Comparison of ENCODE assay signal across 6 mouse cellular contexts in the genomic region with DNA sequence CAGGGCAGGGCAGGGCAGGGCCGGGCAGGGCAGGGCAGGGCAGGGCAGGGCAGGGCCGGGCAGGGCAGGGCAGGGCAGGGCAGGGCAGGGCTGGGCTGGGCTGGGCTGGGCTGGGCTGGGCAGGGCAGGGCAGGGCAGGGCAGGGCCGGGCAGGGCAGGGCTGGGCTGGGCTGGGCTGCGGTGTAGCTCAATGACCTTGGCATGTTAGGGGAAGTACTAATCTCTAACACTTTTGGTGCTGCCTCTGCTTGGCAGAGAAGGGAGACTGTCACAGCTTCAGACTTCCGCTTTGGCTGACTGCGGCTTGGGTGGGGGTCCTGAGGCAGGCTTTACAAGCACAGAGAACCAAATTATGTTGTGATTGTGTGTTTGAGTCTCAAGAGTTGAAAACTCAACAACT. TPM values are rescaled to one million over a fixed set of nuclear protein-coding genes. Genes with fewer than 3 reads are reported as not detected.
DNase-seq lines count a peak whose midpoint lies in the region; ATAC-seq and TF ChIP-seq lines count a peak whose summit lies in the region.
"Not testable (repeated sequence)": the region's sequence is repeated elsewhere in the genome, so short reads cannot be mapped to it uniquely, and the experiment has no call there.

No protein-coding gene starts in this region.

- ATAC-seq in intestine, postnatal 0 days = 0 out of 2 replicates have a peak, but pooled peaks have one; percentile 43
- ATAC-seq in liver, embryonic 13.5 days (ENCODE audit: low read depth) = not testable (repeated sequence)
- peak; percentile 77 for ATAC-seq in stomach, postnatal 0 days (ENCODE audit: low FRiP score, low TSS enrichment)

- TF ChIP-seq CTCF in ES-Bruce4 (IDR thresholded peaks at IDR 0.05; ENCODE audit: low read depth, low read length); MEL (IDR thresholded peaks at IDR 0.05 in 2 of 3, conservative IDR thresholded peaks at IDR 0.05 in 1 of 3; ENCODE audit: control insufficient read depth in 1 of 3, insufficient read depth in 1 of 3, low read depth in 2 of 3, low read length in 3 of 3, poor library complexity in 1 of 3, severe bottlenecking in 1 of 3); intestine, postnatal 0 days (IDR thresholded peaks at IDR 0.05; ENCODE audit: low read depth); stomach, postnatal 0 days (IDR thresholded peaks at IDR 0.05; ENCODE audit: low read depth): not testable (repeated sequence)

- H3K27me3 ChIP-seq in ES-Bruce4 (ENCODE audit: control insufficient read depth, insufficient read depth, low read length, poor library complexity, severe bottlenecking); MEL (ENCODE audit: control insufficient read depth in 1 of 2, insufficient read depth in 2 of 2, low read length in 2 of 2); intestine, postnatal 0 days (replicated peaks; ENCODE audit: control insufficient read depth, insufficient read depth, low read length); liver, embryonic 13.5 days; stomach, postnatal 0 days (ENCODE audit: control insufficient read depth, insufficient read depth, low read length): not testable (repeated sequence)

- H3K9me3 ChIP-seq in ES-Bruce4 (replicated peaks; ENCODE audit: control insufficient read depth, insufficient read depth, low read length, poor library complexity, severe bottlenecking); MEL (replicated peaks; ENCODE audit: insufficient read depth, low read length); intestine, postnatal 0 days (ENCODE audit: control insufficient read depth); liver, embryonic 13.5 days (replicated peaks); stomach, postnatal 0 days (ENCODE audit: control insufficient read depth, low read length): not testable (repeated sequence)

- DNase-seq in MEL (ENCODE audit: low read depth, low spot score) = peak; percentile 49
- peak; percentile 21 for DNase-seq in ZHBTc4 (ENCODE audit: low read depth, low spot score)
- DNase-seq in liver, embryonic 13.5 days = not testable (repeated sequence)
- peak; percentile 30 for DNase-seq in stomach, postnatal 0 days (ENCODE audit: low spot score)

- not testable (repeated sequence) for H3K4me3 ChIP-seq in ES-Bruce4 (ENCODE audit: low read depth, low read length); MEL (ENCODE audit: control insufficient read depth in 1 of 2, insufficient read depth in 1 of 2, low read depth in 2 of 2, low read length in 2 of 2); intestine, postnatal 0 days (ENCODE audit: low read depth, low read length); liver, embryonic 13.5 days (replicated peaks); stomach, postnatal 0 days (ENCODE audit: low read depth, low read length)

- H3K9ac ChIP-seq in ES-Bruce4 (ENCODE audit: low read depth, poor library complexity, severe bottlenecking); MEL (ENCODE audit: control insufficient read depth, low read depth, low read length, poor library complexity, severe bottlenecking); intestine, postnatal 0 days (ENCODE audit: low read depth, low read length); liver, embryonic 13.5 days; stomach, postnatal 0 days (ENCODE audit: low read length): not testable (repeated sequence)

- H3K79me2 ChIP-seq in MEL (ENCODE audit: control insufficient read depth, insufficient read depth, low read length, poor library complexity) = not testable (repeated sequence)

- peak overlapping the region; percentile 66 for H3K27ac ChIP-seq in ES-Bruce4 (ENCODE audit: insufficient read depth, low read length)
- peak overlapping the region; percentile 30; the same call in 1 of the 2 replicates for H3K27ac ChIP-seq in MEL (ENCODE audit: control insufficient read depth, low read depth, low read length)
- not testable (repeated sequence) for H3K27ac ChIP-seq in intestine, postnatal 0 days (ENCODE audit: low read depth, low read length); stomach, postnatal 0 days (replicated peaks)
- H3K27ac ChIP-seq in liver, embryonic 13.5 days = peak overlapping the region; percentile 45; the same call in 1 of the 2 replicates

- TF ChIP-seq POLR2A in ES-Bruce4 (IDR thresholded peaks at IDR 0.05; ENCODE audit: insufficient read depth, low read length); MEL (IDR thresholded peaks at IDR 0.05; ENCODE audit: control insufficient read depth in 1 of 2, insufficient read depth in 1 of 2, low read depth in 1 of 2, low read length in 2 of 2, poor library complexity in 1 of 2): not testable (repeated sequence)

- TF ChIP-seq RAD21 in MEL (IDR thresholded peaks at IDR 0.05; ENCODE audit: low read depth, low read length) = not testable (repeated sequence)

- not testable (repeated sequence) for H3K4me2 ChIP-seq in intestine, postnatal 0 days (replicated peaks; ENCODE audit: low read depth); liver, embryonic 13.5 days; stomach, postnatal 0 days (replicated peaks; ENCODE audit: low read depth)

- 73% methylated on average over 6 of the region's 6 CpGs for WGBS in intestine, postnatal 0 days
- 62% methylated on average over 6 of the region's 6 CpGs for WGBS in liver, embryonic 13.5 days (ENCODE audit: insufficient replicate concordance)
- 67% methylated on average over 5 of the region's 6 CpGs for WGBS in stomach, postnatal 0 days

- H3K4me1 ChIP-seq in ES-Bruce4 (ENCODE audit: control insufficient read depth, insufficient read depth, low read length); MEL (ENCODE audit: control insufficient read depth in 1 of 2, insufficient read depth in 2 of 2, low read length in 2 of 2); intestine, postnatal 0 days (replicated peaks; ENCODE audit: control insufficient read depth, insufficient read depth, low read length); liver, embryonic 13.5 days (replicated peaks); stomach, postnatal 0 days (replicated peaks; ENCODE audit: control insufficient read depth, insufficient read depth): not testable (repeated sequence)

- not testable (repeated sequence) for H3K36me3 ChIP-seq in ES-Bruce4 (ENCODE audit: control insufficient read depth, insufficient read depth, low read length, poor library complexity, severe bottlenecking); MEL (ENCODE audit: control insufficient read depth in 1 of 2, insufficient read depth in 2 of 2, low read length in 2 of 2); stomach, postnatal 0 days (ENCODE audit: control insufficient read depth, insufficient read depth, low read length)
- H3K36me3 ChIP-seq in intestine, postnatal 0 days (ENCODE audit: control insufficient read depth, insufficient read depth) = peaks cover 25% of the 10 kb centered on the region; the same call in 1 of the 2 replicates
- H3K36me3 ChIP-seq in liver, embryonic 13.5 days = peaks cover 43% of the 10 kb centered on the region

- not testable (repeated sequence) for TF ChIP-seq EP300 in ES-Bruce4 (IDR thresholded peaks at IDR 0.05; ENCODE audit: insufficient read depth, low read depth, low read length); MEL (IDR thresholded peaks at IDR 0.05; ENCODE audit: low read depth in 1 of 2, low read length in 2 of 2); stomach, postnatal 0 days (optimal IDR thresholded peaks at IDR 0.05)

RNA-seq across cellular contexts. Expression of gene Klc2, which starts 30.7 kb away (rescaled TPM):
- polyA plus RNA-seq in ES-Bruce4 (2011; ENCODE audit: insufficient read depth, insufficient read length, low read depth, missing spikeins) = 24.5 and 24.7 TPM in 2 replicates
- 7.3 TPM in 2 replicates for total RNA-seq in MEL (2012; rRNA removed)
- 10 to 100 TPM in 1 of 2 experiments, not detected in 1; 30.3 TPM for polyA plus RNA-seq in MEL (2012; ENCODE audit: insufficient read depth in 1 of 2, insufficient read length in 2 of 2, low read depth in 1 of 2, low replicate concordance in 2 of 2, missing spikeins in 1 of 2)
- polyA plus RNA-seq in intestine, postnatal 0 days (2015; fragmentation: Nextera tagmentation; extraction: Ambion mirVana) = 8.0 and 9.1 TPM in 2 replicates
- 2.3 and 2.9 TPM in 2 replicates for polyA plus RNA-seq in liver, embryonic 13.5 days (2015; fragmentation: Nextera tagmentation; extraction: Ambion mirVana)
- 8.7 and 8.8 TPM in 2 replicates for polyA plus RNA-seq in stomach, postnatal 0 days (2015; fragmentation: Nextera tagmentation; extraction: Ambion mirVana)

RNA-seq across cellular contexts. Expression of gene Rab1b, which starts 42.2 kb away (rescaled TPM):
- polyA plus RNA-seq in ES-Bruce4 (2011; ENCODE audit: insufficient read depth, insufficient read length, low read depth, missing spikeins) (70.5 and 75.3 TPM in 2 replicates), MEL (2012; ENCODE audit: insufficient read depth in 1 of 2, insufficient read length in 2 of 2, low read depth in 1 of 2, low replicate concordance in 2 of 2, missing spikeins in 1 of 2) (100 to 1,000 TPM in 1 of 2 experiments, not detected in 1; 162 TPM)
- total RNA-seq in MEL (2012; rRNA removed) = 86.4 and 94.9 TPM in 2 replicates
- 185 TPM in 2 replicates for polyA plus RNA-seq in intestine, postnatal 0 days (2015; fragmentation: Nextera tagmentation; extraction: Ambion mirVana)
- 96.4 and 102 TPM in 2 replicates for polyA plus RNA-seq in liver, embryonic 13.5 days (2015; fragmentation: Nextera tagmentation; extraction: Ambion mirVana)
- 183 and 194 TPM in 2 replicates for polyA plus RNA-seq in stomach, postnatal 0 days (2015; fragmentation: Nextera tagmentation; extraction: Ambion mirVana)

RNA-seq across cellular contexts. Expression of gene Cnih2, which starts 50.7 kb away (rescaled TPM):
- 3.3 and 3.7 TPM in 2 replicates for polyA plus RNA-seq in ES-Bruce4 (2011; ENCODE audit: insufficient read depth, insufficient read length, low read depth, missing spikeins)
- total RNA-seq in MEL (2012; rRNA removed) = 0.65 and 1.0 TPM in 2 replicates
- polyA plus RNA-seq in MEL (2012; ENCODE audit: insufficient read depth in 1 of 2, insufficient read length in 2 of 2, low read depth in 1 of 2, low replicate concordance in 2 of 2, missing spikeins in 1 of 2) = 1 to 10 TPM in 1 of 2 experiments, not detected in 1; 2.7 TPM
- 5.6 and 5.8 TPM in 2 replicates for polyA plus RNA-seq in intestine, postnatal 0 days (2015; fragmentation: Nextera tagmentation; extraction: Ambion mirVana)
- 1.3 and 1.4 TPM in 2 replicates for polyA plus RNA-seq in liver, embryonic 13.5 days (2015; fragmentation: Nextera tagmentation; extraction: Ambion mirVana)
- 5.6 and 7.1 TPM in 2 replicates for polyA plus RNA-seq in stomach, postnatal 0 days (2015; fragmentation: Nextera tagmentation; extraction: Ambion mirVana)
